Mouse (Mus musculus): ENCODE data around the gene H2-Q7. TPM values are rescaled to one million over a fixed set of nuclear protein-coding genes. Genes with fewer than 3 reads are reported as not detected.
"Not testable (repeated sequence)": the region's sequence is repeated elsewhere in the genome, so short reads cannot be mapped to it uniquely, and the experiment has no call there.

The H2-Q7 gene
- total RNA-seq, 2 experiments from 2014 or later = 0.53 to 1.4 TPM

GRCm38 (mm10) chr17:35434836-35435235 is 4.1 kb upstream of the H2-Q7 start:
- DNase-seq (ENCODE audit: low spot score in 2 of 2) = not testable (repeated sequence)

- not testable (repeated sequence) for DNase-seq (ENCODE audit: low spot score in 2 of 2)
Measured at GRCm38 (mm10) chr17:35435577-35435976, 3.4 kb upstream of the H2-Q7 start.

- DNase-seq (ENCODE audit: low spot score in 2 of 2) = not testable (repeated sequence)
Measured at GRCm38 (mm10) chr17:35437386-35437936, 1.5 kb upstream of the H2-Q7 start.

GRCm38 (mm10) chr17:35438395-35438794 is 560 bp upstream of the H2-Q7 start:
- not testable (repeated sequence) for DNase-seq (ENCODE audit: low spot score in 2 of 2)

GRCm38 (mm10) chr17:35439295-35439747 is 366 bp downstream of the H2-Q7 start:
- not testable (repeated sequence) for DNase-seq (ENCODE audit: low spot score in 2 of 2)

GRCm38 (mm10) chr17:35439925-35440645 is 1.1 kb downstream of the H2-Q7 start:
- DNase-seq (ENCODE audit: low spot score in 2 of 2) = not testable (repeated sequence)

- not testable (repeated sequence) for DNase-seq (ENCODE audit: low spot score in 2 of 2)
Measured at GRCm38 (mm10) chr17:35442376-35442775, 3.4 kb downstream of the H2-Q7 start.

GRCm38 (mm10) chr17:35444510-35444909 is 5.6 kb downstream of the H2-Q7 start:
- DNase-seq (ENCODE audit: low spot score in 2 of 2) = not testable (repeated sequence)

- DNase-seq (ENCODE audit: low spot score in 2 of 2) = not testable (repeated sequence)
Measured at GRCm38 (mm10) chr17:35458247-35458646, 19.3 kb downstream of the H2-Q7 start.

- DNase-seq (ENCODE audit: low spot score in 2 of 2) = not testable (repeated sequence)
Measured at GRCm38 (mm10) chr17:35460513-35461341, 21.8 kb downstream of the H2-Q7 start.

GRCm38 (mm10) chr17:35465651-35466050 is 26.7 kb downstream of the H2-Q7 start:
- not testable (repeated sequence) for DNase-seq (ENCODE audit: low spot score in 2 of 2)

- DNase-seq (ENCODE audit: low spot score in 2 of 2) = not testable (repeated sequence)
Measured at GRCm38 (mm10) chr17:35468936-35469335, 30.0 kb downstream of the H2-Q7 start.

GRCm38 (mm10) chr17:35469842-35470751 is 31.1 kb downstream of the H2-Q7 start, which contains the start of gene H2-Q10:
Gene H2-Q10, plus strand, starts transcription at chr17:35470089.
- DNase-seq (ENCODE audit: low spot score in 2 of 2) = no peak

GRCm38 (mm10) chr17:35484066-35484465 is 45.1 kb downstream of the H2-Q7 start:
- peak; percentile 54 to 66 for DNase-seq (ENCODE audit: low spot score in 2 of 2)

GRCm38 (mm10) chr17:35485702-35486101 is 46.7 kb downstream of the H2-Q7 start:
- no peak for DNase-seq (ENCODE audit: low spot score in 2 of 2)

GRCm38 (mm10) chr17:35486726-35487125 is 47.8 kb downstream of the H2-Q7 start:
- DNase-seq (ENCODE audit: low spot score in 2 of 2) = no peak

GRCm38 (mm10) chr17:35488041-35488440 is 49.1 kb downstream of the H2-Q7 start:
- DNase-seq (ENCODE audit: low spot score in 2 of 2) = no peak

GRCm38 (mm10) chr17:35490320-35490719 is 51.4 kb downstream of the H2-Q7 start:
- DNase-seq (ENCODE audit: low spot score in 2 of 2) = no peak

Measured in left cerebral cortex, adult 18-20 months (tissue).